Mouse (Mus musculus) embryo, embryonic 10 days (tissue): ENCODE measurements around the gene 2200002J24Rik.
"Not testable (repeated sequence)": the region's sequence is repeated elsewhere in the genome, so short reads cannot be mapped to it uniquely, and the experiment has no call there.

Experiments
- DNase-seq: peaks from one replicate; pipeline ENCODE4 v3.0.0-alpha.2; 2015; ENCODE audit warnings: low spot score

Gene 2200002J24Rik

GRCm38 (mm10) chr7:30728739-30729395 lies 30.1 kb downstream of the 2200002J24Rik start:
- no peak for DNase-seq

GRCm38 (mm10) chr7:30729396-30730063 lies 30.8 kb downstream of the 2200002J24Rik start, which contains the start of gene Tmem147:
Tmem147 (minus strand) TSS chr7:30729540.
- DNase-seq: peak; percentile 99

GRCm38 (mm10) chr7:30730064-30730722 lies 31.5 kb downstream of the 2200002J24Rik start:
- not testable (repeated sequence) for DNase-seq

GRCm38 (mm10) chr7:30736211-30736610 lies 37.5 kb downstream of the 2200002J24Rik start:
- no peak for DNase-seq

- not testable (repeated sequence) for DNase-seq
Observed at GRCm38 (mm10) chr7:30742570-30742969, 43.8 kb downstream of the 2200002J24Rik start.

GRCm38 (mm10) chr7:30743617-30744016 lies 44.9 kb downstream of the 2200002J24Rik start, which contains the start of gene Gapdhs:
Gapdhs (minus strand) TSS chr7:30743681.
- DNase-seq: not testable (repeated sequence)

GRCm38 (mm10) chr7:30744022-30744598 lies 45.4 kb downstream of the 2200002J24Rik start:
- no peak for DNase-seq

- no peak for DNase-seq
Observed at GRCm38 (mm10) chr7:30747525-30748204, 48.9 kb downstream of the 2200002J24Rik start.
